Mouse (Mus musculus) liver, adult (tissue): ENCODE data around the gene Kif13a.

ENCODE experiments used
- GATA4 ChIP-seq: IDR thresholded peaks from 2 replicates; pipeline ENCODE4 v1.6.1; 2014; ENCODE audit warnings: mild to moderate bottlenecking, low read length; ENCODE audit not compliant: insufficient replicate concordance

The Kif13a gene

DNA sequence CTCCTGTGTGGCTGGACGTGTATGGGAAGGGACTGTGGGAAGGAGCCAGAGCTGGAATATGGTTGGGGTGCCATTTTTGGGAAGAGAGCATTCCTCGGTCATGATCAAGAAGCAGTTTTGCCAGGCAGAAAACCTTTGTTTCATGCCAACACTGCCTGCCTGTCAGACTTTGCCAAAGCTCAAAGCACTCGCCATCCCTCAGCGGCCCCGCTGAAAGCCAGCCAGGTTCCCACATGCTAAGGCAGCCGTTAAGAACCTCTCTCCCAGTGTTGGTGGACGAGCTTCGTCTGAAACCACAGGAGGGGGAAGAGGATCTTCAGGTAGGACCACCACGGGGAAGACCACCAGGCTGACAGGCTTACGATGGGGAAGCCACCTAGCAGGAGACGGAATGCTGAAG, 121.8 kb downstream of the Kif13a start:
- no peak for TF ChIP-seq GATA4

DNA sequence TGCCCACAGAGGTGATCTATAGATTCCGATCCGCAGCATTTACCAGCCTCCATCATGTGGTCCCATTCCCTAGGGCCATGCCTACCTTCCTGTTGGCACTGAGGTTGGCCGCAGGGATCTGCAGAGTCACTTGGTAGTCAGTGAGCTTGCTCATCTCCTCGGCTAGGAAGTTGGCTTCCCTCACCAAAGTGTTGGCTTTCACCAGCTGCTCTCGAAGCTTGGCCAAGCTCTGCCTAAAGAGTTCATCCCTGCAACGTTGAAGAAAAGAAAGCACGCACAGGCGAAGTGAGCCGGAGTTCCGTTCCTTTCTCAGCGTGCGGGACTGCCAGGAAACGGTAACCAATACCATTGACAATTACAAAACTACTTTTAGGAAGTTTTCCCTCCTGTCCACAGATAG, 128.5 kb downstream of the Kif13a start:
- TF ChIP-seq GATA4: no peak

DNA sequence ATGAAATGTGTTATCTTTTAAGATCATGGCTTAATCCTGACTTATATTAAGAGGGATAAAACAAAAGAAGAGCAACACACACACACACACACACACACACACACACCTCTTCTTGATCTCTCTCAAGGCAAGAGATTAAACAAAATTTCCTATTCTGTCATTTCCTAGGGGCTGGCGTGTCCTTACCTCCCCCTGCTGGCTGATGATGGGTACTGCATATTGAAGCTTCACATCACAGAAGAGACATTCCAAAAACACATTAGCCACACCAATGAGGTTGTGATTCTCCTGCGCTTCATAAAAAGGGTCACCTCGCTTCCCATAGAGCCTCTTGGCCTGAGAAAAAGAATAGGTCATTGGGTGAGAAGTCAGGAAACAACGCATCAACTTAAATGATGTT, 131.5 kb downstream of the Kif13a start:
- no peak for TF ChIP-seq GATA4

DNA sequence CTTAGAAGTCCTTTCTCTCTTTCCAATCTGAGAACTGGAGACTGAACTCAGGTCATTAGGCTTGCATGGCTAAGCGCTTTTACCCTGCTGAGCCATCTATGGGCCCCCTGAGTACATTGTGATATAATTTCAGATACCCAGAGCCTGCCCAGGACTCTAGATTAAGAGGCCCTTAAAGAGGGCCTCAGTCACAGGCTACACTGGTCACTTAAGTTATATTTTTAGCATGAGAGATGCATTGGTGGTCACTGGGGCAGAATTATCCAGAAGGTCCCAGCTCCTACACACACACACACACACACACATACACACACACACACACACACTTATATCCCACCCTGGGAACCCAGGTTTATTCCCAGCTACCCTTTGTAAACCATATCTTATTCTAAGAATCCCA, 133.3 kb downstream of the Kif13a start:
- no peak for TF ChIP-seq GATA4

DNA sequence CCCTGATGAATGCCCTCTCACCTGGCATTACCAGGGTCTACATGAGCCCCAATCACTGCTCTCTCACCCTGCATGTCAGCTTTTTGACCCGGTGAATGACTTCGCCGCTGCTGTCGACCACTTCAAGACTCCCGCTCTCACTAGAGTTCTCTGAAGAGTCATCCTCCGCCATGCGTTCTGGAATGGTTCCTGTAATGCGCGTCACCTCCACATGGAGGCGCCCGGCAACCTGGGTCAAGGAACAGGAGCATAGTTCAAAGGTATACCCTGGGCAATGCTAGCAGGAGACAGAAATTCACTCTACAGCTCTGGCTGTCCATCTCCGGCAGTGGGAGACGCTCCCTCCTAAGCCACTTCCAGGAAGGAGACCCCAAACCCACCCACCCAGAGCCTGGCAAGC, 135.8 kb downstream of the Kif13a start:
- TF ChIP-seq GATA4: no peak

DNA sequence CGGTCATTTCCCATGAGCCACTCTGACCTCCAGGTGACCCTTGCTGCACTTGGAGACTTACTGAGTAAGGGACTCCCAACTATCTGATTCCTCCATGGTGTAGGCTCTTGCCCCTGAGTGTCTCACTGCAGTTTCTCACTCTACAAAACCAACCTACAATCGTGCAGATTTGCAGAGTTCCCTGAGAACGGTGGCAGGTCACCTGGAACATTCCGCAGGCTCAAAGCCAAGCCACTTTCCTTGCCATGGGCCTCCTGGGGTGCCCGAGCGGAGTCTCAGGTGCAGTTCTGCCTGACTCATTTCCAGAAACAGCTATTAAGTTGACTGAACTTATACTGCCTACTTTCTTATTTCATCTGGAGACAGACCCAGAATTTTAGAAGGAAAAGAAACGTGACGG, 141.2 kb downstream of the Kif13a start:
- TF ChIP-seq GATA4: no peak

DNA sequence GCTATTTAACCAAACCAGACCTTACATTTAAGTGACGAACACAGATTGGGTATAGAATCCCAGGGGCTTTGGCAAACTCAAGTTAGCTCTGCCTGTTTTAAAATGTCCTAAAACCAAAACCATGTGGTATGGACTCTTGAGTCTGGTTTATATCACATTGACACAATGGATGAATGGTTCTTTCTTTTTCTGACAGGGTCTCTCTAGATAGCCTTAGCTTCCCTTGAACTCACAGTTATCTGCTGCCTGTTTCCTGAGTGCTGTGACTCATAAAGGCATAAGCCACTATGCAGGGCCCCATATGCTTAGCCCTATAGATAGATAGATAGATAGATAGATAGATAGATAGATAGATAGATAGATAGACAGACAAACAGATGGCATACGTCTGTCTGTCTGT, 142.8 kb downstream of the Kif13a start:
- TF ChIP-seq GATA4: no peak

DNA sequence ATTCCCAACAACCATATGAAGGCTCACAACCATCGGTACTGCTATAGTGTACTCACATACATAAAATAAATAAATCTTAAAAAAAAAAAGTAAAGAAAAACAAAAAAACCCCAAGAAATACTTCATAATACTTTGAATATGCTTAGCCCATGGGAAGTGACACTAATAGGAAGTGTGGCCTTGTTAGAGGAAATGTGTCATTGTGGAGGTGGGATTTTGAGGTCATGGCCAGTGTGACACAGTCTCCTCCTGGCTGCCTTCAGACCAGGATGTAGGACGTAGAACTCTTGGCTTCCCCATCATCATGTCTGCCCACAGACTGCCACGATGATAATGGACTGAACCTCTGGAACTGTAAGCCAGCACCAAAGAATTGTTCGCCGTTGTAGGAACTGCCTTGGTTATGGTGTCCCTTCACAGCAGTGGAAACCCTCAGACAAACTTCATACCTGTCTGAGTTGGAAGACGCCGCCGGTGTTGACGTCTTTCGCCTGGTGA, 143.6 kb downstream of the Kif13a start:
- no peak for TF ChIP-seq GATA4

DNA sequence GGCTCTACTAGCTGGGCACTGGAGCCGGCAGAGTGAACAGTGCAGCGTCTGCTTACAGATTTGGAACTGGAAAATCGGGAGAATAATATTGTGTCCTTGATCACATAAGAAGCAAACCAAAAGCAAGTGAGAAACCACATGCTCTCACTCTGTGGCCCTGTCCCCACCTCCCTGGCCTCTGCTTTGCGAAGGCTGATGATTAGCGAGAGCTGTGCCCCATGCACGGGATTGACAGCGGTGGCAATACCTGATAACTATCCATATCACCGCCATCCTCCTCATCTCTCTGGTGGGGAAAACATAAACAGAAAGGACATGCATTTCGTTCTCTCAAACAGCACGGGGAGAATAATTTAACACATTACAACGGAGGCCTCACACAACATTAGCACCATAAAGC, 149.3 kb downstream of the Kif13a start:
- no peak for TF ChIP-seq GATA4

DNA sequence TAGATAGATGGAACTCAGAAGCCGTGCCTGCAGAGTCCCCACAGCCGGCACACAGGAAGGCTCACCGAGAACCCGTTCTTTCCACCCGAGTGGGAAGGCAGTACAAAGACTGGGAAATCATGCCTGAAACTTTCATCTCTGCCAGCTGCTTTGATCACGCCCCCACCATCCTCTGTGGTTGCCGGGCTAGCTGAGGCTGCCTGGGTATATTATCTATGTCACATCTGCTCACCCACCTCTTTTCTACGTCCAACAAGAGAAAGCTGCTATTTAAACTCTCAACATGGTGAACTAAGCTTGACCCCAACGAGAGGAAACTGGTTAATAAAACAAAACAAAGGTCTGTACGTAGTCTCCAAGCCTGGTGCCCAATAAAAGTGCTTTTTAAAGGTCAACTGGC, 149.8 kb downstream of the Kif13a start:
- TF ChIP-seq GATA4: no peak

DNA sequence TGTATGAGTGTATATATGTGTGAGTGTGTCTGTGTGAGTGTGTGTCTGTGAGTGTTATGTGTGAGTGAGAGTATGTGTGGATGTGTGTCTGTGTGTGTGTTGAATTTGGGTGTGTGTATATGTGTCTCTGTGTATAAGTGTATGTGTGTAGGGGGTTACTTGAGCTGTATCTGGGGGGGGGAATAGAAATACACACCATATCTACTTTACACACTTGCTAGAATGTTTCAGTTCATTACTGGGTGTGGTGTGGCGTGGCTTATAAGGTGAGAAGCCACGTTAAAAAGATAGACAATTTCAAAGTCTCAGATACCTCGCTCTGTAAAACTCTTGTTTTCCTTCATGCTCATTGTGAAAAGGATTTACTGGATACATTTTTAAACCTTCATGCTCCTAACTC, 152.2 kb downstream of the Kif13a start:
- no peak for TF ChIP-seq GATA4

DNA sequence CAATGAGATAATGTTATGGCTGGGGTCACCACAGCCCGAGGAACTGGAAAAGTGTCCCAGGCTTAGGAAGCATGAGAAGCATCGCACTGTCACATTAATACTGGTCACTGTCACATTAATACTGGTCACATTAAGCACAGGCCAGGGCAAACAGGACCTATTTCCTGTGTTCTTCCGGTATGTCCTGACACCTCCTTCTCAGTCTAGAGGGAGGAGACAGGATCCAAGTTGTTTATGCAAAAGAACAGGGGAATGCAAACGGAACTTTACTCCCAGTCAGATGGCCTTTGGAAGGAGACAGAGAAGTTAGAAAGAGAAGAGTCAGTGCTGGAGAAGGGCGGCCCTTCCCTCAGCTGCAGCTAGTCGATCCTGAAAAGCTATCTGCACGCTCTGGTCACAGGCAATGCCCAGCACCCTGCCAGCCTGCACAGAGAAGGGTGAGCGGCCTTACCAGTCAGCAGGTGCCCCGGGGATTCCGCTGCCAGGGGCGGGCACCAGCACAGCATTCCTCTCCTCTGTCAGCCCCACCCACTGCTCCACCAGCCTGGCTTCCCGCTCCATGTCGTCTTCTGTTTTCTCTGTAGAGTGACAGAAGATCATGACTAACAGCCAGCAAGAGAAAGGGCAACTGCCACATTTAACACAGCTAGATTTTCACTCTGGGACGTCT, 152.9 kb downstream of the Kif13a start:
- TF ChIP-seq GATA4: no peak

DNA sequence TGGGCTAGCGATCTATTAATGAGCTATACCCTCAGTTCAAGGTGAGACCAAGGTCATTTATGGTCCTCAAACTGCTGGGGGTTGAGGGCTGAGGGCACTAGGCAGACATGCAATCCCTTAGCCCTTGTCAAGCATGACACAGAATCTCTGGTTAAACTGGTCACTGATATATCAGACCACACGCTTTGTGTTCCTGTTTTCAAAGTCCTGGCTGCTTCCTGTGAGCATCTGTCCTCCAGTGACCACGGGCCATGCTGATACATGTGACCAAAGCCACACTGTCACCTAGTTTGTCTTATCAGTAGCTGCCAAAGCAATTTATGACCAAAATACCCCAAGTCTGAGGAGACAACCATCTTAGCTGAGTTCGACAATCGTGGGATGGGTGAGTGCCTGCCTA, 154.7 kb downstream of the Kif13a start:
- TF ChIP-seq GATA4: no peak

DNA sequence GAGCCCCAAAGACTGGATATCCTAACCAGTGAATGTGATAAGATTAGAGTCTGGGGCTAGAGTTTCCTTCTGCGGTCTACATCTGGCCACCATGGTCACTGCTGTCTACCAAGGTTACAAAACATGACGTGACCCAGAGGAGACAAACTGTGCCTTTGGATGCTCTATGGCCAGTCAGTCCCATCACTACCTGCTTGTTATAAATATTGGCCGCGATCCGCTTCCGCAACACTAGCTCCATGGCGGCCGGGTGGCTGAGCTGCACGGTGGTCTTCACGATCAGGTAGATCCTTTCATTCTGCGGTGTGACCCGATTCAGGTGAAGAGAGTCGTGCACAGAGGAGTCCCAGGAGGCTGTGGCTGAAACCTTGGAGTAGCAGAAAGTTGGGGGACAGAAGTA, 157.1 kb downstream of the Kif13a start:
- TF ChIP-seq GATA4: no peak

DNA sequence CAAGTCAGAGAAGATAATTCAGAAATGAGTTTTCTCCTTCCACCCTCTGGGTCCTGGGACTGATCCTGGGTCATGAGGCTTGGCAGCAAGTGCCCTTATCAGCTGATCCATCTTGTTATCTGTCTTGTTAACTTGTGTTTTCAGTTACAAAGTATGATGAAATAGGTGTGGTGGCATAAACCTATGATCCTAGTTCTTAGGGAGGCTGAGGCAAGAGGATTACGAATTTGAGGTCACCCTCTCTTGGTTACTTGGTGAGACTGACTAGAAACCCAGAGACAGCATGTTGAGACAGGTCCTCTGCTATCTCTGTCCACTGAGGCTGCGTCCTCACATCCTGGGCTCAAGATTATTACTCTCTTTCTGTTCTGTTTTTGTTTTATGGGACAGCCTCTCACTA, 164.3 kb downstream of the Kif13a start:
- TF ChIP-seq GATA4: no peak

DNA sequence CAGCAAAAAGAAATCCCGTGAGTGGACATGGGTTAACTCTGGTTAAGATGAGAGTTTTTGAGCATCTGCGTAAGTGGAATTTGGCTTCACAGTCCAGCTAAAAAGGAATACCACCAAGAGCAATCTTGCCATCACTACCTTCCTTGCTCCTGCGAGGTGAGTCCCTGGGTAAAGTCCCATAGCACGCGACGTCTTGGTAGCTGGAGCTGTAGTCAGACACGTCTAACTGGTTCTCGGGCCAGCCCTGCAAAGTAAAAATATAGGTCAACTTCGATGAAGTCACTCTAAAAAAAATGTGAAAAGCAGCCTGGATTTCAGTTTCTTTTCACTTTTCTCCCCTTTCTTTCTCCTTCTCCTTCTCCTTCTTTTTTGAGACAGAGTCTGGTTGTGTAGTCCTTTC, 166.5 kb downstream of the Kif13a start:
- TF ChIP-seq GATA4: no peak

DNA sequence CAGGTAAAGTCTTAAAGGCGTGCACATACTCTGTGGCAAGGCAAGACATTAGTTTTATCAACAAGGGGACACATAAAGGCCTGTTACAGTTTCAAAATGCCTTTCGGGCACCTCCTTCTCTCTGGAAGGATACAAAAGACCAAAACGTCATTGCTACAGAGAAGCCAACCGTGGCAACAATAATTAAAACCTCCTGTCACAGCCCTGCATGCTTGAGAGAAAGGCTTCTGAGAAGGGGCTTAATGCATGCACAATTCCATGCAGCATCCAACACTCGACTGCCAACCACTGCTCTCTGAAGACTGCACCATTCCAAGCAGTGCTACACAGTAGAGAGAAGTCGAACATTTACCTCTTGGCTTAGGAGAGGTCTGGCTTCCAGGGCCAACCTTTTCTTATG, 168.7 kb downstream of the Kif13a start:
- TF ChIP-seq GATA4: no peak

DNA sequence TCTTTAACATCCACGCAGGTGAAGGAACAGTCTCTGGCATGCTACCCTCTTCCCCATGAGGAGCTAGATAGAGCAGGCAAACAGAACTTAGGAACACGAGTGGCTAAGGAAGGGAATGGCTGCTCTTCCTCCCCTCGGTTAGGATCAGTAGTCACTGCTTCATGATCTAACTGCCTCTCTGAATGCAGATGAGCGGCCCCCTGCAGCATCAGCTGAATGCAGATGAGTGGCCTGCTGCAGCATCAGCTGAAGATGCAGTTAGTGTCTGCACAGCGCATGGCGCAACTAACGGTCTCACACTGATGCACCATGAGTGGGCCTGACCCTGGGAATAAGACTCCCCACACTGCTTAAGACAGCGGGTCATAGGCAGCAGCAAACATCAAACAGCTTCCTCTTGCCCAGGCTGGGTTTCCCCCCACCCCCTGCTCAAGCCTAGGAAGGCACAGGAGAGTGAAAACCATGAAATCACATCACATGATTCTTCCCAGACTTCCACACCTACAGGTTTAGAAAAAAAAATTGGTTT, 170.3 kb downstream of the Kif13a start:
- no peak for TF ChIP-seq GATA4

DNA sequence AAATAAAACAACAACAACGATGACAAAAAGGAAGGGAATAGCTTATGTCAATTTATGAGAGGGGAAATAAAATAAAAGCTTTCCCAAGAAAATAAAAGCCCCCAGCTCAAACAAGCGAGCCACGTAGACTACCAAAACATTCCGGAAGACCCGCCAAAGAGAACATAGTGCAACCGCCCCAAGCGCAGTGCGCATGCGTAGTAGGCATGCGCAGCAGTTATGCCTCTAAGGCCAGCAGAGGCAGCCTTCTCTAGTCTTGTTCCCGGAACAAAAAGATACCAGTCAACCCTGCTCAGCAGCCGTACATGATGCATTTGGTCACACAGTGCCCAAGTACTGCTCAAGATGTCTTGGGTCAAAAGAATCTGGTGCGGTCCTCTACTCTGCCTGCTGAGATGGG, 171.0 kb downstream of the Kif13a start:
- TF ChIP-seq GATA4: no peak
